Mouse (Mus musculus): Measurements from ENCODE around the gene Slc36a2.

DNA sequence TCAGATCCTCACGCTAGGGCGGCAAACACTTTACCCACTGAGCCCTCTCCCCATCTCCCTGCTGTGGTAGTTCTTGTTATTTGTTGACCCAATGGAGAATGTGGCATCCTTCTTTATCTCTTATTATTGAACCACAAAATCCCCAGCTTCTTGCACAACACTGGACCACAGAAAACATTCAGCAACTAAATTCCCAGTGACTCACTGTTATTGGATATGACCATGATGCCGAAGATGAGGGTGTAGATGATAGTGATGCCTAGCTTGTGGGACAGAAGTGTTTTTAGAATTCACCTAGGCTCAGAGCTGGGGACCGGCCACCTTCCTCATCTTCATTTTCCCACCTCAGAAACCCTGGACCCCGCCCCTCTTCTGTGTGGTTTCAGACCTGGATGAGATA, 50.0 kb downstream of the Slc36a2 start:
- no peak for TF ChIP-seq CTCF (IDR thresholded peaks at IDR 0.05; ENCODE audit: low read depth, low read length)
- TF ChIP-seq POLR2A (IDR thresholded peaks at IDR 0.05; ENCODE audit: borderline replicate concordance, low read depth, low read length): no peak

All from bone marrow macrophage, adult 2 months (primary cell).